Mouse (Mus musculus) hematopoietic multipotent progenitor cell, adult 10-12 weeks (in vitro differentiated cells): Measurements from ENCODE around the gene Vmn1r22. TPM values are rescaled to one million over a fixed set of nuclear protein-coding genes. Genes with fewer than 3 reads are reported as not detected.

ENCODE experiments used
- polyA plus RNA-seq: library from polyadenylated mRNA; stranded (reverse); fragments of >175 nt; gene quantifications from 2 replicates; pipeline ENCODE4 v1.2.3, GENCODE M21; 2012; ENCODE audit warnings: low replicate concordance

Gene Vmn1r22
- polyA plus RNA-seq = not detected in 2 replicates

DNA sequence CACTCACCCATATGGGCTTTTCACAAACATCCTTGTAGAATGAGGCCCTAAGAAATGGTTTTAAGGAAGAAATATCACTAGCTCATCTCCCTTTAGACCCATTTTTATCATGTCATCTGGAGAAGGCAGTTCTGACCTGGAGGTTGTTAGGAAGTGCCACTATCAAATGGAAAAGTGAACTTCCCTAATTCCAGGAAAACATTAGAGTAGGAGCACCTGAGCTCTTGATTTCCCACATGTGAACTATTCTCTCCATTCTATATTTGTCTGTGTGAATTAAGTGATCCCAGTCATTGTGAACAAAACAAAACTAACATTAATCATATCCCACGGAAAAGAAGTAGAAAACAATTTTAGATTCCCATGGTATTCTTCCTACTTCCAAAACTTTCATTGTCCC is at the start of gene Vmn1r22:
Gene Vmn1r22, minus strand, starts transcription at position 101 of the 400 bp plus-strand sequence.

GRCm38 (mm10) chr6:57926738-57927137 is 18.9 kb upstream of the Vmn1r22 start, which contains the start of gene Vmn1r23:
Gene Vmn1r23, minus strand, starts transcription at chr6:57926838.

GRCm38 (mm10) chr6:57850286-57850685 is 57.5 kb downstream of the Vmn1r22 start, which contains the start of gene Vmn1r21:
Gene Vmn1r21, minus strand, starts transcription at chr6:57850343.

Other genes starting within 250 kb of the Vmn1r22 start
- gene Pyurf, start 215.9 kb downstream of the Vmn1r22 start, polyA plus RNA-seq = 5.9 and 11.0 TPM in 2 replicates
- 9.0 and 16.3 TPM in 2 replicates for gene Lancl2, start 205.5 kb downstream of the Vmn1r22 start, polyA plus RNA-seq
- gene Vopp1, start 82.9 kb downstream of the Vmn1r22 start, polyA plus RNA-seq = 12.0 and 15.4 TPM in 2 replicates
- not detected in 2 replicates for gene Vmn1r21, start 57.7 kb downstream of the Vmn1r22 start, polyA plus RNA-seq
- gene Vmn1r23, start 18.8 kb upstream of the Vmn1r22 start, polyA plus RNA-seq = not detected in 2 replicates
- not detected in 2 replicates for gene Vmn1r24, start 53.5 kb upstream of the Vmn1r22 start, polyA plus RNA-seq
- gene Vmn1r25, start 72.8 kb upstream of the Vmn1r22 start, polyA plus RNA-seq = not detected in 2 replicates
- not detected in 2 replicates for gene Vmn1r26, start 107.1 kb upstream of the Vmn1r22 start, polyA plus RNA-seq